9 mouse cellular contexts compared by ENCODE assay signal in the genomic region with DNA sequence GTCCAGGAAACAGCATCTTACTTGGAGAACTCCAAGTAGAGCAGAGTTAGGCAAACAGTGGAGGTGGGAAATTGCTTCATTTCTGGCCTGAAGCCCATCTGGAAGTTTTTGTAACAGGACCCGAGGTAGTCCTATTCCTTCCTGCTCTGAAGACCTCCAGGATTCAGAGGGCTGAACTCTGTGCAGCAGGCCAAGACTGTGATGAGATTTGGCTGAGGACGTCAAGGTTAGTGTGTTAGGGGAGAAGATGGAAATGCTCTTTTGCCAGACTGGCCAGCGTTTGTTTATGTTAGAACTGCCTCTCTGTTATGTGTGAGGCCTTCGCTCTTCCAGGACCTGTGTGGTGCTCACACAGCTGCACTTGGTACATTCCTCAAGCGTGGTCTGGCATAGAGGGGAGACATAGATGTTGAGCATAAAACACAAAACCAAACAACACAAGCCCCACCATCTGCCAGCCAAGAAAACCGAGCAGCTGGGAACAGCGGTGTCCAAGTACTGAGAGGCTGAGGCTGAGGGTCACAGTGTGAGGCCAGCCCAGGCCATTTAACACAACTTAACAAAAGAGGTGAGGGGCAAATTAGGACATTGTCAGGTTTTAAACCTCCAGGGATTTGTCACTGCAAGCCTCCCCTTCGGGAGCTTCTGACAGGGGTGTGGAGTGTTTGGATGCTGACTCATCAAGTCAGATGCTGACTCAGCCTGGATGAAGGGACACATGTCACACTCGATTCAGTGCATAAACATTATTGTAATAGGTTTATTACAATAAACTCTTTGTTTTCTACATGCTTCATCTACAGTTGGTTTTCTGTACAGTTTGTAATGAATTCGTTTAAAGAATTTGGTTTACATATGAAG.
A peak's percentile ranks its signal among the peaks of the same experiment; 100 is the strongest.
DNase-seq lines count a peak whose midpoint lies in the region; ATAC-seq lines count a peak whose summit lies in the region.
"Had no signal": no experiment of that assay in that cellular context is flagged by ENCODE, and none has a peak within 500 bp of the region (broad histone marks: within the 10 kb centered on the region; RNA-seq: fewer than 3 reads in every experiment).

No protein-coding gene starts in this region.

- H3K4me3 ChIP-seq in embryonic facial prominence, embryonic 11.5 days (ENCODE audit: low read depth, low read length): no peak overlapping the region
- no peak overlapping the region for H3K4me3 ChIP-seq in liver, embryonic 13.5 days (replicated peaks)
- H3K4me3 ChIP-seq: hindbrain, embryonic 15.5 days had no signal

- intact Hi-C loops in heart, postnatal 10 days (cut with DNase I): no loop called here

- WGBS in embryonic facial prominence, embryonic 11.5 days: 55% methylated on average over 10 of the region's 10 CpGs
- WGBS in liver, embryonic 13.5 days (ENCODE audit: insufficient replicate concordance): 68% methylated on average over 10 of the region's 10 CpGs

- ATAC-seq in embryonic facial prominence, embryonic 11.5 days (replicated peaks; ENCODE audit: insufficient number of reproducible peaks, low FRiP score, low TSS enrichment, low read depth): peak; percentile 67; the same call in 1 of the 2 replicates
- peak; percentile 64 for ATAC-seq in liver, embryonic 13.5 days (ENCODE audit: low read depth)

- H3K4me2 ChIP-seq in embryonic facial prominence, embryonic 11.5 days (ENCODE audit: low read depth, low read length): no peak overlapping the region
- H3K4me2 ChIP-seq in liver, embryonic 13.5 days: no peak overlapping the region
- H3K4me2 ChIP-seq: hindbrain, embryonic 15.5 days had no signal

- no peak overlapping the region for H3K27ac ChIP-seq in embryonic facial prominence, embryonic 11.5 days (replicated peaks; ENCODE audit: low read depth, low read length)
- H3K27ac ChIP-seq in liver, embryonic 13.5 days: peak overlapping the region; percentile 50
- H3K27ac ChIP-seq: hindbrain, embryonic 15.5 days had no signal

- no peaks in the 10 kb centered on the region for H3K4me1 ChIP-seq in embryonic facial prominence, embryonic 11.5 days (ENCODE audit: control insufficient read depth, insufficient read depth, low read length)
- peaks cover 18% of the 10 kb centered on the region for H3K4me1 ChIP-seq in liver, embryonic 13.5 days (replicated peaks)
- H3K4me1 ChIP-seq: hindbrain, embryonic 15.5 days had no signal

- no peaks in the 10 kb centered on the region for H3K9me3 ChIP-seq in embryonic facial prominence, embryonic 11.5 days (replicated peaks; ENCODE audit: control insufficient read depth, low read length)
- H3K9me3 ChIP-seq in liver, embryonic 13.5 days (replicated peaks): no peaks in the 10 kb centered on the region
- H3K9me3 ChIP-seq: hindbrain, embryonic 15.5 days had no signal

- H3K27me3 ChIP-seq in embryonic facial prominence, embryonic 11.5 days (ENCODE audit: control insufficient read depth, insufficient read depth, low read length): no peaks in the 10 kb centered on the region
- no peaks in the 10 kb centered on the region for H3K27me3 ChIP-seq in liver, embryonic 13.5 days
- H3K27me3 ChIP-seq: hindbrain, embryonic 15.5 days had no signal

- DNase-seq in adrenal gland, adult 2 months: peak; percentile 56
- no peak for DNase-seq in adrenal gland, postnatal 4 days (ENCODE audit: low spot score in 2 of 2)
- peak; percentile 16 for DNase-seq in embryonic facial prominence, embryonic 11.5 days (ENCODE audit: low spot score)
- peak; percentile 71 to 72 for DNase-seq in heart, postnatal 10 days
- no peak for DNase-seq in liver, embryonic 13.5 days
- DNase-seq in yolk sac, embryonic 10.5 days (ENCODE audit: low spot score): peak; percentile 57
- DNase-seq in spleen, postnatal 36 days (ENCODE audit: low spot score in 2 of 2): no peak
- DNase-seq in right cerebral cortex, adult 2 months (ENCODE audit: low spot score in 2 of 2): no peak

- H3K9ac ChIP-seq in embryonic facial prominence, embryonic 11.5 days (replicated peaks; ENCODE audit: low read length): 0 out of 2 replicates have a peak overlapping the region, but pooled peaks have one; percentile 1
- no peak overlapping the region for H3K9ac ChIP-seq in liver, embryonic 13.5 days
- H3K9ac ChIP-seq: hindbrain, embryonic 15.5 days had no signal

- H3K36me3 ChIP-seq in embryonic facial prominence, embryonic 11.5 days (replicated peaks; ENCODE audit: control insufficient read depth, insufficient read depth, low read depth, low read length): no peaks in the 10 kb centered on the region
- no peaks in the 10 kb centered on the region for H3K36me3 ChIP-seq in liver, embryonic 13.5 days
- H3K36me3 ChIP-seq: hindbrain, embryonic 15.5 days had no signal

Comparison
In these comparisons a context has a peak if more than half of its experiments do, and no peak if none do; other contexts are left out.
1. DNase-seq: peak in adrenal gland, adult 2 months (single experiment), embryonic facial prominence, embryonic 11.5 days (single experiment), heart, postnatal 10 days (2 of 2) and yolk sac, embryonic 10.5 days (single experiment); none in adrenal gland, postnatal 4 days (0 of 2), liver, embryonic 13.5 days (single experiment), spleen, postnatal 36 days (0 of 2) and right cerebral cortex, adult 2 months (0 of 2).